Mouse (Mus musculus): ENCODE data around the gene Ppp5c. TPM values are rescaled to one million over a fixed set of nuclear protein-coding genes. Genes with fewer than 3 reads are reported as not detected.

Ppp5c gene
- polyA plus RNA-seq, 1 experiment from 2014 or later: 142 TPM

DNA sequence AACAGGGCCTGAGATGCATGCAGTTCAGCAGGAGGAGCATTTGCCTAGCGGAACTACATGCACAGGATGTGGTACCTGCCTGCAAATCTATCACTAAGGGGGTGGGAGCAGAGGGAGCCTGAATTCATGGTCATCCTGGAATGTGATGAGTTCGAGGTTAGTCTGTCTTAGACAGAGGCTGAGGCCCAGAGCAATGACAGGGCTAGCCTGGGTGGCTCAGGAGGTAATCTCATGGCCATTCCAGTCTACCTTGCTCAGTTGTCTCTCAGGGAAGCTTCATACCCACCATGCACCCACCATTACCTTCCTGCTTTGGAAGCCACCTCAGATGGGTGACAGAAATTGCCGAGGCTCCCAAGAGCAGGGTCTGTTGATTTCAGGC is 31.7 kb upstream of the Ppp5c start:
- 83% methylated on average over 3 of the region's 3 CpGs for WGBS
- Histone ChIP-seq H3K4me3 (no peak overlapping the region), H3K27ac (replicated peaks) (no peak overlapping the region), H3K27me3 (ENCODE audit: low read depth, poor library complexity, severe bottlenecking) (peaks cover 52% of the 10 kb centered on the region), H3K36me3 (no peaks in the 10 kb centered on the region), H3K4me1 (peaks cover 47% of the 10 kb centered on the region), H3K9me3 (replicated peaks) (no peaks in the 10 kb centered on the region)
- DNase-seq (ENCODE audit: low spot score): no peak

DNA sequence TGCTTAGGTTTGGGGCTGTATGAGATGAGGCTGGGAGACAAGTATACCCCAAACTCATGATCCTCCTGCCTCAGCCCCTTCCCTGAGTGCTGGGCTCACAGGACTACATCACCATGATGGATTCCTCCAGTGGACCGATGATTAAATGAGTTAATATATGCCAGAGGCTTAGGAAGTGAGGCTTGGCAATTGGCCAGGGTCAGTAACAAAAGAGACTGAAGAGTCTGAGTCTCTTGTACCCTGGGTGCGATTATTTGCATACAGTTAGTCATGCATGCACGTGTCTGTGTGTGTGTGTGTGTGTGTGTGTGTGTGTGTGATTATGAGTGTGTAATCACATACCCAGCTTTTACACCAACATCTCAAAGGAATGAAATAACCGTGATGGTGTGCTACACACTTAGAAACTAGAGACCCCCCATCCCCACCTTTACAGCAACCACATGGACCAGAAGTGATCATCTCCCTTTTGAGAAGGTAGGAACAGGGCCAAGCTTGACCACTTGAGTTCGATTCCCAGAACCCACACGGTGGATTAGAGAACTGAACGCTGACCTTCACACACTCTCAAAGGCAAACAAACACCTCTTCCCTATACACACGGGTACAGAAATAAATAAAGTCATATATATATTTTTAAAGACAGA is 31.2 kb upstream of the Ppp5c start:
- Histone ChIP-seq H3K36me3 (no peaks in the 10 kb centered on the region), H3K27ac (replicated peaks) (peak overlapping the region; percentile 80), H3K9me3 (replicated peaks) (no peaks in the 10 kb centered on the region), H3K4me1 (peaks cover 47% of the 10 kb centered on the region), H3K27me3 (ENCODE audit: low read depth, poor library complexity, severe bottlenecking) (peaks cover 52% of the 10 kb centered on the region), H3K4me3 (peak overlapping the region; percentile 36; the same call in 1 of the 2 replicates)
- no peak for DNase-seq (ENCODE audit: low spot score)
- WGBS: 82% methylated on average over 8 of the region's 8 CpGs

DNA sequence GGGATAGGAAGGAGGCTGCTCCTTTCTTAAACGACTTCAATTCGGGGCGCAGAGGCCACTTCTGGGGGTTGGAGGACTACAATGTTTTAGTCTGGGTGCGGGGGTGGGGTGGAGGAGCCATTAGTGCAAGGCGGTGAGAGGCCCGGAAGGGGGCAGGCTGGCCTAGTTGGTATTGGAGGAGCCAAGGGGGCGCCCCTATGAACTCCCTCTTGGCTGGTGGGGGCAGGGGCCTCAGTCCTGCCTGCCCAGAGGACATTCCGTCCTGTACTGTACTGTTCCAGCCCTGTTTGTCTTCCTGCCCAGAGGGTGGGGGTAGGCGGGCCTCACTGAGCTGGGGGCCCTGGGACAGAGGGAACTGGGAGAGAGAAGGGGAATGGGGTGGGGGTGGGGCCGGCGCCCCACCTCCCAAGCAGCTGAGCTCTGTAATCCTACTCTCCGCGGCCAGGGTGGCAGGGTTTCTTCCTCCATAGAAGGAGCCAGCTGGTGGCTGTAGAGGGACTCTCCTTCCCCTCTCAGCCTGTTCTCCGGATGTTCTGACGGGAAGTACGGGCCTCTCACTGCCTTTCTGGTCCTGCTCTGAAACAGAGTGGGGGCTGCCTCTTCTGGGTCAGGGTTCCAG is 30.5 kb upstream of the Ppp5c start:
- H3K4me1 ChIP-seq: peaks cover 47% of the 10 kb centered on the region

DNA sequence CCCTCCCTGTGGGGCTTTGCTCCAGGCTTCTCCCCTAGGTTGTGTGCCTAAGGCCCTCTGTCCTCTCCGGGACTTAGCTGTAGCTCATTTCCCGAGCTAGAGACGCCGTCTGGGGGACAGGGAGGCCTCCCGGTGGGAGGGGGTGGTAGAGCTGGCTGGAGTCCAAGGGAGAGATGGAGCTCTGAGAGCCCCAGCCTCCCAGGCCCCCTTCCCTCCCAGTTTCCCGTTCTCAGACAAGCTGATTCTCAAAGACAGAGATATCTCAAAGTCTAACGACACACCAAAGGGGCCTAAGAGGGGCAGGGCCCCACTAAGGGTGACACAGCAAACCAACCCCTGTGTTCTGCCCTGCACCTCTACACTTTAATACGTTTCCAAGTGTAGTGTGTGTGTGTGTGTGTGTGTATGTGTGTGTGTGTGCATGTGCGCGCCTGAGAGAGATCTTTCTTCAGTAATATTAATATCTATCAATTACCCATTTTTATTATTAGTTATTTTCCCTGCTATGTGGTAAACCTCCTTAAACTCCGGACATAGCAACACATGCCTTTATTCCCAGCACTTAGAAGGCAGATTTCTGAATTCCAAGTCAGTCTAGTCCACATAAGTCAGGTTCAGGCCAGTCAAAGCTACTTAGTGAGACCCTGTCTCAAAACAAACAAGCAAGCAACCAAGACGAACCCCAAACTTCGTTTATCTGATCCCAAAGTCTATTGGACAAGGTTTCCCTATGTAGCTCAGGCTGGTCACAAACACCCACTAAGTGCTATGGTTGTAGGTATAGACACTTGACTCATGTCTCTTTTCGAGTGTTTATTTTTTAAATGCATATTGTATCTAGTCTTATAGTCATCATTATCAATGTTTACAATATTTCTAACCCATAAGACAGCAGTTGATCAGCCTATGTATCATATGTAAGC is 29.1 kb upstream of the Ppp5c start:
- Histone ChIP-seq H3K36me3 (no peaks in the 10 kb centered on the region), H3K4me1 (peaks cover 36% of the 10 kb centered on the region), H3K9me3 (replicated peaks) (no peaks in the 10 kb centered on the region), H3K27me3 (ENCODE audit: low read depth, poor library complexity, severe bottlenecking) (peaks cover 40% of the 10 kb centered on the region), H3K4me3 (peak overlapping the region; percentile 65), H3K27ac (replicated peaks) (peak overlapping the region; percentile 63; the same call in 1 of the 2 replicates)
- WGBS: 38% methylated on average over 14 of the region's 14 CpGs
- peak; percentile 39 for DNase-seq (ENCODE audit: low spot score)

More for the DNA sequence above, 30.5 kb upstream of the Ppp5c start:
- Histone ChIP-seq H3K27me3 (ENCODE audit: low read depth, poor library complexity, severe bottlenecking) (peaks cover 47% of the 10 kb centered on the region), H3K36me3 (no peaks in the 10 kb centered on the region), H3K4me3 (peak overlapping the region; percentile 36), H3K9me3 (replicated peaks) (no peaks in the 10 kb centered on the region), H3K27ac (replicated peaks) (peak overlapping the region; percentile 80)
- DNase-seq (ENCODE audit: low spot score): peak; percentile 59
- 5% methylated on average over 16 of the region's 16 CpGs for WGBS

- under 1% methylated on average over 42 of the region's 42 CpGs for WGBS
- Histone ChIP-seq H3K36me3 (no peaks in the 10 kb centered on the region), H3K27me3 (ENCODE audit: low read depth, poor library complexity, severe bottlenecking) (peaks cover 32% of the 10 kb centered on the region), H3K9me3 (replicated peaks) (no peaks in the 10 kb centered on the region), H3K4me3 (peak overlapping the region; percentile 65), H3K4me1 (peaks cover 33% of the 10 kb centered on the region), H3K27ac (replicated peaks) (peak overlapping the region; percentile 63)
- DNase-seq (ENCODE audit: low spot score): peak; percentile 70
Measured at GRCm38 (mm10) chr7:17056081-17056581, 28.4 kb upstream of the Ppp5c start.

- Histone ChIP-seq H3K27me3 (ENCODE audit: low read depth, poor library complexity, severe bottlenecking) (peaks cover 26% of the 10 kb centered on the region), H3K4me1 (peaks cover 30% of the 10 kb centered on the region), H3K36me3 (no peaks in the 10 kb centered on the region), H3K27ac (replicated peaks) (no peak overlapping the region), H3K4me3 (peak overlapping the region; percentile 65), H3K9me3 (replicated peaks) (no peaks in the 10 kb centered on the region)
- DNase-seq (ENCODE audit: low spot score): no peak
- WGBS: 92% methylated on average over 4 of the region's 4 CpGs
Measured at GRCm38 (mm10) chr7:17055287-17055946, 27.7 kb upstream of the Ppp5c start.

- Histone ChIP-seq H3K4me1 (peaks cover 27% of the 10 kb centered on the region), H3K9me3 (replicated peaks) (no peaks in the 10 kb centered on the region), H3K4me3 (no peak overlapping the region), H3K36me3 (no peaks in the 10 kb centered on the region), H3K27ac (replicated peaks) (no peak overlapping the region), H3K27me3 (ENCODE audit: low read depth, poor library complexity, severe bottlenecking) (peaks cover 17% of the 10 kb centered on the region)
- 91% methylated on average over 15 of the region's 16 CpGs for WGBS
- no peak for DNase-seq (ENCODE audit: low spot score)
Measured at GRCm38 (mm10) chr7:17054325-17054989, 26.7 kb upstream of the Ppp5c start.

DNA sequence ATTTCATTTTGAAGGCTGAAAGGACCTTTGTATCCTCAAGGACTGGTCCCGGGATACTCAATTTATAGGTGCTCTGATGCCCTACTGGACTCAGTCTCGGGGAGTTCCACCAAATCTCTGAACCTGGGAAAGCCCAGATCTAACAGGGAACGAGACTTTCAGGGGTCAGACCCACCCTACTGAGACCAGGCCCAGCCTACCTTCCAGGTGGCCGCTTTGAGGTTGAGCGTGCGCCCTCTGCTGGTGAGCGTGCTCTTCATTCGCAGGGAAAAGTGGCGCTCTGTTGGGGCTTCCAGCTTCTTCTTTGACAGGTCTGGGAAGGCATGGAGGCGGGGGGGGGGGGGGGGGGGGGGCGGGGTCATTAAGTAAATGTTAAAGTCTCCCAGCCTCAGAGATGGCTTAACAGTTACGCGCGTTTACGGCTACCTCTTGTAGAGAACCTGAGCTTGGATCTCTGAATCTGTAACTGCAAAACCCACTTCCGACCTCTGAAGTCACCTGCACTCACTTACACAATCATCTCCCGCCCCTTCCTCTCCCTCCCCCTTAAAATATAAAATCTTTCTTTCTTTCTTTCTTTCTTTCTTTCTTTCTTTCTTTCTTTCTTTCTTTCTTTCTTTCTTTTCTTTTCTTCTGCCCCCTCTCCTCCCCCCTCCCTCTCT is 23.3 kb upstream of the Ppp5c start:
- Histone ChIP-seq H3K4me3 (no peak overlapping the region), H3K36me3 (no peaks in the 10 kb centered on the region), H3K27ac (replicated peaks) (no peak overlapping the region), H3K9me3 (replicated peaks) (no peaks in the 10 kb centered on the region), H3K4me1 (peaks cover 4% of the 10 kb centered on the region), H3K27me3 (ENCODE audit: low read depth, poor library complexity, severe bottlenecking) (peaks cover 5% of the 10 kb centered on the region)
- DNase-seq (ENCODE audit: low spot score): peak; percentile 67
- WGBS: 16% methylated on average over 16 of the region's 17 CpGs

DNA sequence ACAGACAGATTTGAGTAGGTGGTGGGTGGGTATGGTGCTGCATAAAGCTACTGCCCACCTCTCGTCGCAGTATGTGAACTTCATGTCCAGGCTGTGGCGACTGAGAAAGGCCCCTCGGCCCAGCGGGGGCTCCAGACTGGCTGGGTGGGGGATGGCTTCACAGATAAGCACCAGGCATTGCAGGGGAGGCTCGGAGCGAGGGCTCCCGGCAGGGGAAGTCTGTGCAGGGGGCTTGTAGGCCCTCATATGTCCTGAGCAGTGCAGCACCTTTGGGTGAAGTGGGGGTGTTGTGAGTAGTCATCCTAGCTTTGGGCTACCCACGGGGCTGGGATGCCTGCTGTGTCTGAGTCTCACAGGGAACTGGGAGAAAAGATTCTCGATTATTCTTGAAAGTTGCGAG is 22.8 kb upstream of the Ppp5c start:
- H3K4me1 ChIP-seq: no peaks in the 10 kb centered on the region; the same call in 1 of the 2 replicates
- H3K4me3 ChIP-seq: no peak overlapping the region
- H3K27me3 ChIP-seq (ENCODE audit: low read depth, poor library complexity, severe bottlenecking): no peaks in the 10 kb centered on the region
- no peak for DNase-seq (ENCODE audit: low spot score)
- no peaks in the 10 kb centered on the region for H3K9me3 ChIP-seq (replicated peaks)
- H3K36me3 ChIP-seq: no peaks in the 10 kb centered on the region
- no peak overlapping the region for H3K27ac ChIP-seq (replicated peaks)
- WGBS: 64% methylated on average over 11 of the region's 11 CpGs

GRCm38 (mm10) chr7:17048431-17049190 is 20.9 kb upstream of the Ppp5c start:
- no peak overlapping the region for H3K27ac ChIP-seq (replicated peaks)
- H3K4me1 ChIP-seq: no peaks in the 10 kb centered on the region; the same call in 1 of the 2 replicates
- no peaks in the 10 kb centered on the region for H3K27me3 ChIP-seq (ENCODE audit: low read depth, poor library complexity, severe bottlenecking)
- WGBS: 90% methylated on average over 10 of the region's 10 CpGs
- DNase-seq (ENCODE audit: low spot score): no peak
- H3K4me3 ChIP-seq: no peak overlapping the region
- no peaks in the 10 kb centered on the region for H3K36me3 ChIP-seq
- H3K9me3 ChIP-seq (replicated peaks): no peaks in the 10 kb centered on the region

All from midbrain, embryonic 10.5 days (tissue).